Mouse (Mus musculus) embryonic facial prominence, embryonic 14.5 days (tissue): ENCODE results near the gene Fam19a5. TPM values are rescaled to one million over a fixed set of nuclear protein-coding genes. Genes with fewer than 3 reads are reported as not detected.
A peak's percentile ranks its signal among the peaks of the same experiment; 100 is the strongest.

Experiments
- ATAC-seq: fragments of 200-750 bp; cut with Nextera tagmentation; 2 replicates; pipeline ENCODE4 v1.8.0; 2017; ENCODE audit warnings: low read depth, moderate number of reproducible peaks, moderate TSS enrichment
- DNase-seq: peaks from one replicate; pipeline ENCODE4 v3.0.0-alpha.2; 2015; ENCODE audit warnings: low spot score
- H3K27ac ChIP-seq: fragments of 300-500 bp; sonication (generic); replicated peaks from 2 replicates; pipeline ENCODE4 v1.5.1; 2014; ENCODE audit warnings: low read depth, mild to moderate bottlenecking, low read length, moderate library complexity
- H3K27me3 ChIP-seq: fragments of 300-500 bp; sonication (generic); replicated peaks from 2 replicates; pipeline ENCODE4 v1.6.1; 2014; ENCODE audit warnings: low read length; ENCODE audit not compliant: control insufficient read depth, insufficient read depth
- H3K36me3 ChIP-seq: fragments of 300-500 bp; sonication (generic); 2 replicates; pipeline ENCODE4 v1.6.1; 2014; ENCODE audit warnings: low read length, mixed read lengths; ENCODE audit not compliant: control insufficient read depth, insufficient read depth
- H3K4me1 ChIP-seq: fragments of 300-500 bp; sonication (generic); 2 replicates; pipeline ENCODE4 v1.6.1; 2014; ENCODE audit warnings: antibody characterized with exemption, low read length; ENCODE audit not compliant: control insufficient read depth, insufficient read depth
- H3K4me2 ChIP-seq: fragments of 300-500 bp; sonication (generic); 2 replicates; pipeline ENCODE4 v1.6.1; 2014; ENCODE audit warnings: low read depth, mild to moderate bottlenecking, low read length, moderate library complexity, mixed read lengths
- H3K4me3 ChIP-seq: fragments of 300-500 bp; sonication (generic); 2 replicates; pipeline ENCODE4 v1.5.1; 2014; ENCODE audit warnings: low read depth, mild to moderate bottlenecking, low read length
- H3K9ac ChIP-seq: fragments of 300-500 bp; sonication (generic); 2 replicates; pipeline ENCODE4 v1.6.1; 2014; ENCODE audit warnings: low read depth, mild to moderate bottlenecking, low read length, moderate library complexity, mixed read lengths
- H3K9me3 ChIP-seq: fragments of 300-500 bp; sonication (generic); 2 replicates; pipeline ENCODE4 v1.6.1; 2016; ENCODE audit warnings: low read length; ENCODE audit not compliant: control insufficient read depth
- WGBS: fragments of 180-500 bp; shearing (Covaris S2); extraction: QIAGEN DNeasy Blood & Tissue Kit; methylation state at CpG from one replicate; pipeline ENCODE4 v1.1.7; 2014; 5-methylcytosine and 5-hydroxymethylcytosine counted together
- polyA plus RNA-seq: library from polyadenylated mRNA; unstranded; fragments of >200 nt; fragmentation: Nextera tagmentation; extraction: Ambion mirVana; gene quantifications from 2 replicates; pipeline ENCODE4 v1.2.1, GENCODE M21; 2014

Fam19a5 gene
- 4.7 and 5.8 TPM in 2 replicates for polyA plus RNA-seq

GRCm38 (mm10) chr15:87543599-87544338 lies at the start of gene Fam19a5:
Gene Fam19a5 (plus strand): TSS chr15:87544299.
- Histone ChIP-seq H3K4me3 (peak within 1 kb of the TSS; percentile 58), H3K27ac (no peak within 1 kb of the TSS), H3K4me2 (peak within 1 kb of the TSS; percentile 98), H3K9ac (peak within 1 kb of the TSS; percentile 65), H3K9me3 (no peaks in the 10 kb centered on the region), H3K36me3 (no peaks in the 10 kb centered on the region), H3K27me3 (peaks cover 64% of the 10 kb centered on the region), H3K4me1 (no peaks in the 10 kb centered on the region)
- 3% methylated on average over 12 of the region's 67 CpGs for WGBS
- ATAC-seq (peak; percentile 74), DNase-seq (peak; percentile 66)

- ATAC-seq (no peak), DNase-seq (no peak)
- H3K9ac ChIP-seq = no peak overlapping the region
- H3K4me2 ChIP-seq = no peak overlapping the region
- no peaks in the 10 kb centered on the region for H3K27me3 ChIP-seq
- H3K4me1 ChIP-seq = no peaks in the 10 kb centered on the region
- no peak overlapping the region for H3K27ac ChIP-seq
- no peaks in the 10 kb centered on the region for H3K9me3 ChIP-seq
- 76% methylated on average over 3 of the region's 3 CpGs for WGBS
- no peaks in the 10 kb centered on the region for H3K36me3 ChIP-seq
- H3K4me3 ChIP-seq = no peak overlapping the region
Measured at GRCm38 (mm10) chr15:87501737-87502136, 42.4 kb upstream of the Fam19a5 start.

GRCm38 (mm10) chr15:87507349-87507748 lies 36.8 kb upstream of the Fam19a5 start:
- no peak for ATAC-seq
- H3K4me3 ChIP-seq = no peak overlapping the region
- no peak overlapping the region for H3K9ac ChIP-seq
- no peak overlapping the region for H3K4me2 ChIP-seq
- 70% methylated on average over 3 of the region's 3 CpGs for WGBS
- no peaks in the 10 kb centered on the region for H3K36me3 ChIP-seq
- H3K9me3 ChIP-seq = no peaks in the 10 kb centered on the region
- H3K27ac ChIP-seq = no peak overlapping the region
- H3K4me1 ChIP-seq = no peaks in the 10 kb centered on the region
- H3K27me3 ChIP-seq = no peaks in the 10 kb centered on the region
- DNase-seq = no peak

- no peaks in the 10 kb centered on the region for H3K27me3 ChIP-seq
- WGBS = 96% methylated on average over 4 of the region's 4 CpGs
- H3K4me3 ChIP-seq = no peak overlapping the region
Measured at GRCm38 (mm10) chr15:87510886-87511285, 33.2 kb upstream of the Fam19a5 start.

GRCm38 (mm10) chr15:87518161-87518560 lies 25.9 kb upstream of the Fam19a5 start:
- DNase-seq (no peak), ATAC-seq (no peak)
- Histone ChIP-seq H3K36me3 (no peaks in the 10 kb centered on the region), H3K4me2 (no peak overlapping the region), H3K4me1 (no peaks in the 10 kb centered on the region), H3K27me3 (no peaks in the 10 kb centered on the region), H3K9ac (no peak overlapping the region), H3K9me3 (no peaks in the 10 kb centered on the region), H3K4me3 (no peak overlapping the region), H3K27ac (no peak overlapping the region)

More at GRCm38 (mm10) chr15:87510886-87511285, 33.2 kb upstream of the Fam19a5 start:
- DNase-seq = no peak
- H3K9me3 ChIP-seq = no peaks in the 10 kb centered on the region
- H3K9ac ChIP-seq = no peak overlapping the region
- H3K4me2 ChIP-seq = no peak overlapping the region
- no peaks in the 10 kb centered on the region for H3K4me1 ChIP-seq
- no peaks in the 10 kb centered on the region for H3K36me3 ChIP-seq
- ATAC-seq = no peak
- H3K27ac ChIP-seq = no peak overlapping the region

- no peaks in the 10 kb centered on the region for H3K27me3 ChIP-seq
- DNase-seq = no peak
- WGBS = 80% methylated on average over 4 of the region's 4 CpGs
- no peak overlapping the region for H3K4me2 ChIP-seq
- H3K9me3 ChIP-seq = peaks cover 3% of the 10 kb centered on the region; the same call in 1 of the 2 replicates
- H3K27ac ChIP-seq = no peak overlapping the region
- H3K4me1 ChIP-seq = no peaks in the 10 kb centered on the region
- H3K4me3 ChIP-seq = no peak overlapping the region
- no peaks in the 10 kb centered on the region for H3K36me3 ChIP-seq
- H3K9ac ChIP-seq = no peak overlapping the region
- no peak for ATAC-seq
Measured at GRCm38 (mm10) chr15:87529271-87529670, 14.8 kb upstream of the Fam19a5 start.

- peaks cover 47% of the 10 kb centered on the region for H3K27me3 ChIP-seq
Measured at GRCm38 (mm10) chr15:87541656-87542055, 2.4 kb upstream of the Fam19a5 start.

GRCm38 (mm10) chr15:87544401-87545129 lies 466 bp downstream of the Fam19a5 start:
- Histone ChIP-seq H3K9ac (peak overlapping the region; percentile 65), H3K9me3 (no peaks in the 10 kb centered on the region), H3K36me3 (no peaks in the 10 kb centered on the region), H3K27ac (no peak overlapping the region), H3K4me2 (peak overlapping the region; percentile 98), H3K4me1 (no peaks in the 10 kb centered on the region), H3K4me3 (peak overlapping the region; percentile 58), H3K27me3 (peaks cover 64% of the 10 kb centered on the region)
- ATAC-seq (peak; percentile 78), DNase-seq (peak; percentile 83)
- WGBS = under 1% methylated on average over 42 of the region's 84 CpGs

More at GRCm38 (mm10) chr15:87541656-87542055, 2.4 kb upstream of the Fam19a5 start:
- Histone ChIP-seq H3K27ac (no peak overlapping the region), H3K4me2 (no peak overlapping the region), H3K9ac (no peak overlapping the region), H3K9me3 (no peaks in the 10 kb centered on the region), H3K36me3 (no peaks in the 10 kb centered on the region), H3K4me1 (no peaks in the 10 kb centered on the region), H3K4me3 (no peak overlapping the region)
- 29% methylated on average over 1 of the region's 1 CpGs for WGBS
- DNase-seq (peak; percentile 9), ATAC-seq (no peak)
